Mouse (Mus musculus): ENCODE data around the gene Dpp9. TPM values are rescaled to one million over a fixed set of nuclear protein-coding genes. Genes with fewer than 3 reads are reported as not detected.

The Dpp9 gene
- polyA plus RNA-seq, 1 experiment from 2014 or later = 35.1 TPM

GRCm38 (mm10) chr17:56202476-56202875, 16.2 kb downstream of the Dpp9 start:
- H3K27me3 ChIP-seq (replicated peaks) = no peaks in the 10 kb centered on the region
- H3K9me3 ChIP-seq = no peaks in the 10 kb centered on the region
- no peak for ATAC-seq (ENCODE audit: low FRiP score, low read depth)
- H3K36me3 ChIP-seq = peaks cover 90% of the 10 kb centered on the region
- H3K27ac ChIP-seq = no peak overlapping the region
- H3K9ac ChIP-seq = no peak overlapping the region
- no peak overlapping the region for H3K4me3 ChIP-seq
- H3K4me2 ChIP-seq (replicated peaks) = no peak overlapping the region
- 90% methylated on average over 8 of the region's 8 CpGs for WGBS
- H3K4me1 ChIP-seq = no peaks in the 10 kb centered on the region

GRCm38 (mm10) chr17:56201642-56202041, 17.1 kb downstream of the Dpp9 start:
- H3K36me3 ChIP-seq = peaks cover 90% of the 10 kb centered on the region
- no peak for ATAC-seq (ENCODE audit: low FRiP score, low read depth)
- no peak overlapping the region for H3K4me3 ChIP-seq
- H3K4me1 ChIP-seq = no peaks in the 10 kb centered on the region
- H3K9me3 ChIP-seq = no peaks in the 10 kb centered on the region
- no peaks in the 10 kb centered on the region for H3K27me3 ChIP-seq (replicated peaks)
- no peak overlapping the region for H3K4me2 ChIP-seq (replicated peaks)
- 77% methylated on average over 3 of the region's 3 CpGs for WGBS
- H3K9ac ChIP-seq = no peak overlapping the region
- H3K27ac ChIP-seq = no peak overlapping the region

GRCm38 (mm10) chr17:56200586-56200985, 18.1 kb downstream of the Dpp9 start:
- no peaks in the 10 kb centered on the region for H3K27me3 ChIP-seq (replicated peaks)
- no peak for ATAC-seq (ENCODE audit: low FRiP score, low read depth)
- no peaks in the 10 kb centered on the region for H3K9me3 ChIP-seq
- WGBS = 85% methylated on average over 9 of the region's 9 CpGs
- no peak overlapping the region for H3K4me3 ChIP-seq
- no peak overlapping the region for H3K27ac ChIP-seq
- H3K9ac ChIP-seq = no peak overlapping the region
- H3K4me2 ChIP-seq (replicated peaks) = no peak overlapping the region
- peaks cover 90% of the 10 kb centered on the region for H3K36me3 ChIP-seq
- no peaks in the 10 kb centered on the region for H3K4me1 ChIP-seq

GRCm38 (mm10) chr17:56196860-56197259, 21.8 kb downstream of the Dpp9 start:
- ATAC-seq (ENCODE audit: low FRiP score, low read depth) = no peak
- H3K27me3 ChIP-seq (replicated peaks) = no peaks in the 10 kb centered on the region
- H3K36me3 ChIP-seq = peaks cover 90% of the 10 kb centered on the region

GRCm38 (mm10) chr17:56194765-56195164, 23.9 kb downstream of the Dpp9 start:
- Histone ChIP-seq H3K9ac (no peak overlapping the region), H3K36me3 (peaks cover 96% of the 10 kb centered on the region), H3K4me3 (no peak overlapping the region), H3K4me1 (no peaks in the 10 kb centered on the region), H3K4me2 (replicated peaks) (no peak overlapping the region), H3K27ac (no peak overlapping the region), H3K9me3 (no peaks in the 10 kb centered on the region), H3K27me3 (replicated peaks) (no peaks in the 10 kb centered on the region)
- 94% methylated on average over 13 of the region's 13 CpGs for WGBS
- no peak for ATAC-seq (ENCODE audit: low FRiP score, low read depth)

More at GRCm38 (mm10) chr17:56196860-56197259, 21.8 kb downstream of the Dpp9 start:
- Histone ChIP-seq H3K4me1 (no peaks in the 10 kb centered on the region), H3K4me3 (no peak overlapping the region), H3K4me2 (replicated peaks) (no peak overlapping the region), H3K9ac (no peak overlapping the region), H3K27ac (no peak overlapping the region), H3K9me3 (no peaks in the 10 kb centered on the region)
- 77% methylated on average over 2 of the region's 2 CpGs for WGBS

GRCm38 (mm10) chr17:56194357-56194756, 24.3 kb downstream of the Dpp9 start:
- Histone ChIP-seq H3K4me2 (replicated peaks) (no peak overlapping the region), H3K27ac (no peak overlapping the region), H3K27me3 (replicated peaks) (no peaks in the 10 kb centered on the region), H3K4me1 (no peaks in the 10 kb centered on the region), H3K9me3 (no peaks in the 10 kb centered on the region), H3K4me3 (no peak overlapping the region), H3K36me3 (peaks cover 100% of the 10 kb centered on the region), H3K9ac (no peak overlapping the region)
- ATAC-seq (ENCODE audit: low FRiP score, low read depth) = no peak
- WGBS = 95% methylated on average over 12 of the region's 12 CpGs

- Histone ChIP-seq H3K27ac (no peak overlapping the region), H3K4me2 (replicated peaks) (no peak overlapping the region), H3K4me1 (peaks cover 2% of the 10 kb centered on the region; the same call in 1 of the 2 replicates), H3K27me3 (replicated peaks) (no peaks in the 10 kb centered on the region), H3K9me3 (no peaks in the 10 kb centered on the region), H3K4me3 (no peak overlapping the region), H3K9ac (no peak overlapping the region), H3K36me3 (peaks cover 96% of the 10 kb centered on the region)
- ATAC-seq (ENCODE audit: low FRiP score, low read depth) = no peak
- 95% methylated on average over 6 of the region's 6 CpGs for WGBS
These were observed 27.4 kb downstream of the Dpp9 start for GRCm38 (mm10) chr17:56191266-56191665.

- Histone ChIP-seq H3K9ac (0 out of 2 replicates have a peak overlapping the region, but pooled peaks have one; percentile 18), H3K4me3 (no peak overlapping the region), H3K4me1 (peaks cover 30% of the 10 kb centered on the region), H3K9me3 (no peaks in the 10 kb centered on the region), H3K4me2 (replicated peaks) (peak overlapping the region; percentile 92; the same call in 1 of the 2 replicates), H3K36me3 (peaks cover 56% of the 10 kb centered on the region), H3K27me3 (replicated peaks) (no peaks in the 10 kb centered on the region), H3K27ac (peak overlapping the region; percentile 33; the same call in 1 of the 2 replicates)
- peak; percentile 61; the same call in 1 of the 2 replicates for ATAC-seq (ENCODE audit: low FRiP score, low read depth)
- WGBS = 30% methylated on average over 11 of the region's 11 CpGs
These were observed 33.2 kb downstream of the Dpp9 start for GRCm38 (mm10) chr17:56185281-56186141.

- Histone ChIP-seq H3K36me3 (peaks cover 55% of the 10 kb centered on the region), H3K4me2 (replicated peaks) (peak within 1 kb of the TSS; percentile 92), H3K9me3 (no peaks in the 10 kb centered on the region), H3K4me1 (peaks cover 30% of the 10 kb centered on the region), H3K27me3 (replicated peaks) (no peaks in the 10 kb centered on the region), H3K9ac (peak within 1 kb of the TSS; percentile 71), H3K4me3 (peak within 1 kb of the TSS; percentile 71), H3K27ac (no peak within 1 kb of the TSS)
- peak; percentile 88 for ATAC-seq (ENCODE audit: low FRiP score, low read depth)
- WGBS = under 1% methylated on average over 47 of the region's 47 CpGs
These were observed 35.0 kb downstream of the Dpp9 start, which contains the start of gene Mydgf for GRCm38 (mm10) chr17:56183658-56184103. Gene Mydgf, minus strand, starts transcription at chr17:56183920.

- ATAC-seq (ENCODE audit: low FRiP score, low read depth) = peak; percentile 18
- H3K9me3 ChIP-seq = no peaks in the 10 kb centered on the region
- H3K4me2 ChIP-seq (replicated peaks) = peak overlapping the region; percentile 92
- H3K9ac ChIP-seq = peak overlapping the region; percentile 71
- H3K27ac ChIP-seq = no peak overlapping the region
- H3K4me1 ChIP-seq = peaks cover 30% of the 10 kb centered on the region
- peaks cover 53% of the 10 kb centered on the region for H3K36me3 ChIP-seq
- H3K27me3 ChIP-seq (replicated peaks) = no peaks in the 10 kb centered on the region
- WGBS = 2% methylated on average over 14 of the region's 14 CpGs
- H3K4me3 ChIP-seq = peak overlapping the region; percentile 71
These were observed 35.6 kb downstream of the Dpp9 start for GRCm38 (mm10) chr17:56182975-56183657.

- H3K9me3 ChIP-seq = no peaks in the 10 kb centered on the region
- H3K4me2 ChIP-seq (replicated peaks) = no peak overlapping the region
- H3K9ac ChIP-seq = no peak overlapping the region
- ATAC-seq (ENCODE audit: low FRiP score, low read depth) = no peak
- no peak overlapping the region for H3K27ac ChIP-seq
- peaks cover 58% of the 10 kb centered on the region for H3K36me3 ChIP-seq
- WGBS = 95% methylated on average over 3 of the region's 3 CpGs
- peaks cover 6% of the 10 kb centered on the region for H3K4me1 ChIP-seq
- H3K27me3 ChIP-seq (replicated peaks) = no peaks in the 10 kb centered on the region
- H3K4me3 ChIP-seq = no peak overlapping the region
These were observed 43.3 kb downstream of the Dpp9 start for GRCm38 (mm10) chr17:56175416-56175815.

GRCm38 (mm10) chr17:56173401-56174046, 45.2 kb downstream of the Dpp9 start:
- Histone ChIP-seq H3K36me3 (peaks cover 41% of the 10 kb centered on the region), H3K27ac (no peak overlapping the region), H3K4me2 (replicated peaks) (no peak overlapping the region), H3K4me1 (peaks cover 15% of the 10 kb centered on the region), H3K9ac (no peak overlapping the region), H3K27me3 (replicated peaks) (no peaks in the 10 kb centered on the region), H3K9me3 (no peaks in the 10 kb centered on the region), H3K4me3 (no peak overlapping the region)
- no peak for ATAC-seq (ENCODE audit: low FRiP score, low read depth)
- 62% methylated on average over 10 of the region's 10 CpGs for WGBS
